Mouse (Mus musculus) limb, embryonic 10.5 days (tissue): Measurements from ENCODE around the gene Hmga1b. TPM values are rescaled to one million over a fixed set of nuclear protein-coding genes. Genes with fewer than 3 reads are reported as not detected.
"Not testable (repeated sequence)": the region's sequence is repeated elsewhere in the genome, so short reads cannot be mapped to it uniquely, and the experiment has no call there.

Experiments used
- DNase-seq: peaks from one replicate; pipeline ENCODE4 v3.0.0-alpha.2; 2017; ENCODE audit warnings: low spot score
- H3K27ac ChIP-seq: fragments of 300-500 bp; sonication (generic); 2 replicates; pipeline ENCODE4 v1.5.1; 2016; ENCODE audit warnings: mild to moderate bottlenecking
- H3K27me3 ChIP-seq: fragments of 300-500 bp; sonication (generic); 2 replicates; pipeline ENCODE4 v1.6.1; 2016; ENCODE audit warnings: low read depth, mild to moderate bottlenecking; ENCODE audit not compliant: poor library complexity, severe bottlenecking
- H3K36me3 ChIP-seq: fragments of 300-500 bp; sonication (generic); 2 replicates; pipeline ENCODE4 v1.6.1; 2016; ENCODE audit warnings: mild to moderate bottlenecking, moderate library complexity
- H3K4me1 ChIP-seq: fragments of 300-500 bp; sonication (generic); 2 replicates; pipeline ENCODE4 v1.6.1; 2016
- H3K4me3 ChIP-seq: fragments of 300-500 bp; sonication (generic); 2 replicates; pipeline ENCODE4 v1.5.1; 2016; ENCODE audit warnings: mild to moderate bottlenecking, moderate library complexity
- H3K9me3 ChIP-seq: fragments of 300-500 bp; sonication (generic); replicated peaks from 2 replicates; pipeline ENCODE4 v1.6.1; 2016; ENCODE audit warnings: mild to moderate bottlenecking
- WGBS: fragments of 180-500 bp; shearing (Covaris S2); methylation state at CpG from one replicate; pipeline ENCODE4 v1.1.7; 2016; 5-methylcytosine and 5-hydroxymethylcytosine counted together
- polyA plus RNA-seq: library from polyadenylated mRNA; unstranded; fragments of >200 nt; fragmentation: Nextera tagmentation; extraction: Ambion mirVana; gene quantifications from 2 replicates; pipeline ENCODE4 v1.2.1, GENCODE M21; 2016

The Hmga1b gene
- polyA plus RNA-seq, 1 experiment from 2014 or later: 9.3 TPM

GRCm38 (mm10) chr11:120777123-120777522 is 14.5 kb downstream of the Hmga1b start:
- Histone ChIP-seq H3K27ac (no peak overlapping the region), H3K36me3 (peaks cover 16% of the 10 kb centered on the region), H3K27me3 (peaks cover 5% of the 10 kb centered on the region; the same call in 1 of the 2 replicates), H3K9me3 (no peaks in the 10 kb centered on the region), H3K4me1 (peaks cover 7% of the 10 kb centered on the region), H3K4me3 (no peak overlapping the region)
- WGBS: 40% methylated on average over 6 of the region's 6 CpGs
- no peak for DNase-seq

- Histone ChIP-seq H3K4me3 (no peak overlapping the region), H3K27ac (no peak overlapping the region), H3K9me3 (no peaks in the 10 kb centered on the region), H3K27me3 (peaks cover 21% of the 10 kb centered on the region), H3K36me3 (peaks cover 18% of the 10 kb centered on the region), H3K4me1 (peaks cover 21% of the 10 kb centered on the region)
- 75% methylated on average over 1 of the region's 1 CpGs for WGBS
- DNase-seq: no peak
Observed at GRCm38 (mm10) chr11:120779876-120780275, 17.3 kb downstream of the Hmga1b start.

GRCm38 (mm10) chr11:120781361-120781760 is 18.8 kb downstream of the Hmga1b start:
- Histone ChIP-seq H3K36me3 (peaks cover 31% of the 10 kb centered on the region), H3K27me3 (peaks cover 21% of the 10 kb centered on the region), H3K4me1 (peaks cover 28% of the 10 kb centered on the region)
- not testable (repeated sequence) for DNase-seq, H3K27ac ChIP-seq, H3K4me3 ChIP-seq, H3K9me3 ChIP-seq
- WGBS: 93% methylated on average over 6 of the region's 6 CpGs

GRCm38 (mm10) chr11:120783426-120784063 is 21.0 kb downstream of the Hmga1b start:
- Histone ChIP-seq H3K27ac (peak overlapping the region; percentile 90), H3K4me1 (peaks cover 26% of the 10 kb centered on the region), H3K9me3 (no peaks in the 10 kb centered on the region), H3K4me3 (peak overlapping the region; percentile 98), H3K36me3 (peaks cover 53% of the 10 kb centered on the region), H3K27me3 (peaks cover 21% of the 10 kb centered on the region)
- no peak for DNase-seq
- 1% methylated on average over 42 of the region's 42 CpGs for WGBS

- Histone ChIP-seq H3K27ac (peak within 1 kb of the TSS; percentile 90), H3K9me3 (no peaks in the 10 kb centered on the region), H3K4me3 (peak within 1 kb of the TSS; percentile 98), H3K36me3 (peaks cover 58% of the 10 kb centered on the region), H3K4me1 (peaks cover 26% of the 10 kb centered on the region), H3K27me3 (peaks cover 21% of the 10 kb centered on the region)
- 1% methylated on average over 95 of the region's 107 CpGs for WGBS
- DNase-seq: peak; percentile 91
Observed at GRCm38 (mm10) chr11:120784064-120784791, 21.6 kb downstream of the Hmga1b start, which contains the start of the genes Rfng and Gps1. Gene Rfng, minus strand, starts transcription at chr11:120784207. Gene Gps1, plus strand, starts transcription at chr11:120784272.

GRCm38 (mm10) chr11:120785145-120785544 is 22.6 kb downstream of the Hmga1b start:
- 35% methylated on average over 9 of the region's 9 CpGs for WGBS
- H3K27ac ChIP-seq: peak overlapping the region; percentile 90; the same call in 1 of the 2 replicates

GRCm38 (mm10) chr11:120788460-120788859 is 25.9 kb downstream of the Hmga1b start:
- not testable (repeated sequence) for H3K27ac ChIP-seq, H3K4me3 ChIP-seq, H3K27me3 ChIP-seq, H3K9me3 ChIP-seq, DNase-seq
- peaks cover 19% of the 10 kb centered on the region for H3K4me1 ChIP-seq
- H3K36me3 ChIP-seq: peaks cover 82% of the 10 kb centered on the region
- 89% methylated on average over 10 of the region's 10 CpGs for WGBS

More at GRCm38 (mm10) chr11:120785145-120785544, 22.6 kb downstream of the Hmga1b start:
- peaks cover 26% of the 10 kb centered on the region for H3K4me1 ChIP-seq
- peaks cover 21% of the 10 kb centered on the region for H3K27me3 ChIP-seq
- no peak for DNase-seq
- peak overlapping the region; percentile 98 for H3K4me3 ChIP-seq
- peaks cover 67% of the 10 kb centered on the region for H3K36me3 ChIP-seq
- H3K9me3 ChIP-seq: no peaks in the 10 kb centered on the region

- 85% methylated on average over 4 of the region's 4 CpGs for WGBS
Observed at GRCm38 (mm10) chr11:120789355-120789754, 26.8 kb downstream of the Hmga1b start.

GRCm38 (mm10) chr11:120789810-120790209 is 27.2 kb downstream of the Hmga1b start:
- no peak overlapping the region for H3K27ac ChIP-seq
- peaks cover 95% of the 10 kb centered on the region for H3K36me3 ChIP-seq
- no peak overlapping the region for H3K4me3 ChIP-seq
- no peaks in the 10 kb centered on the region for H3K9me3 ChIP-seq
- H3K27me3 ChIP-seq: no peaks in the 10 kb centered on the region
- 94% methylated on average over 3 of the region's 3 CpGs for WGBS
- H3K4me1 ChIP-seq: peaks cover 16% of the 10 kb centered on the region
- no peak for DNase-seq

More at GRCm38 (mm10) chr11:120789355-120789754, 26.8 kb downstream of the Hmga1b start:
- no peak for DNase-seq
- Histone ChIP-seq H3K4me3 (no peak overlapping the region), H3K27ac (no peak overlapping the region), H3K4me1 (peaks cover 17% of the 10 kb centered on the region), H3K36me3 (peaks cover 91% of the 10 kb centered on the region), H3K9me3 (no peaks in the 10 kb centered on the region), H3K27me3 (no peaks in the 10 kb centered on the region)

GRCm38 (mm10) chr11:120792652-120793051 is 30.1 kb downstream of the Hmga1b start:
- WGBS: 94% methylated on average over 9 of the region's 9 CpGs
- Histone ChIP-seq H3K9me3 (no peaks in the 10 kb centered on the region), H3K4me3 (no peak overlapping the region), H3K27ac (no peak overlapping the region), H3K36me3 (peaks cover 74% of the 10 kb centered on the region), H3K27me3 (no peaks in the 10 kb centered on the region), H3K4me1 (peaks cover 20% of the 10 kb centered on the region)
- DNase-seq: no peak

- H3K27me3 ChIP-seq: no peaks in the 10 kb centered on the region
- peak within 1 kb of the TSS; percentile 99 for H3K4me3 ChIP-seq
- peak within 1 kb of the TSS; percentile 85 for H3K27ac ChIP-seq
- H3K9me3 ChIP-seq: no peaks in the 10 kb centered on the region
- peaks cover 31% of the 10 kb centered on the region for H3K4me1 ChIP-seq
- DNase-seq: peak; percentile 99
- 2% methylated on average over 59 of the region's 59 CpGs for WGBS
- H3K36me3 ChIP-seq: peaks cover 43% of the 10 kb centered on the region
Observed at GRCm38 (mm10) chr11:120795756-120796613, 33.4 kb downstream of the Hmga1b start, which contains the start of gene Dus1l. Gene Dus1l, minus strand, starts transcription at chr11:120796403.

- Histone ChIP-seq H3K4me1 (peaks cover 31% of the 10 kb centered on the region), H3K36me3 (peaks cover 37% of the 10 kb centered on the region), H3K27ac (peak overlapping the region; percentile 85), H3K9me3 (no peaks in the 10 kb centered on the region), H3K4me3 (peak overlapping the region; percentile 99), H3K27me3 (no peaks in the 10 kb centered on the region)
- no peak for DNase-seq
- WGBS: 37% methylated on average over 8 of the region's 8 CpGs
Observed at GRCm38 (mm10) chr11:120796614-120796946, 34.0 kb downstream of the Hmga1b start.
